Mouse (Mus musculus) small intestine, adult 2 months (tissue): ENCODE measurements around the gene Tfpi. TPM values are rescaled to one million over a fixed set of nuclear protein-coding genes. Genes with fewer than 3 reads are reported as not detected.

Experiments used
- H3K27ac ChIP-seq: fragments of 200-500 bp; 2 replicates; pipeline ENCODE4 v1.5.1; 2012; ENCODE audit warnings: low read depth, low read length, control low read depth, inconsistent platforms; ENCODE audit not compliant: insufficient read depth
- H3K27me3 ChIP-seq: fragments of 200-500 bp; 2 replicates; pipeline ENCODE4 v1.6.1; 2012; ENCODE audit warnings: mild to moderate bottlenecking, moderate library complexity, low read length, inconsistent platforms; ENCODE audit not compliant: control insufficient read depth, insufficient read depth
- H3K36me3 ChIP-seq: fragments of 200-500 bp; 2 replicates; pipeline ENCODE4 v1.6.1; 2012; ENCODE audit warnings: mild to moderate bottlenecking, low read length, control low read depth, inconsistent platforms; ENCODE audit not compliant: control insufficient read depth, insufficient read depth
- H3K4me1 ChIP-seq: fragments of 200-500 bp; 2 replicates; pipeline ENCODE4 v1.6.1; 2012; ENCODE audit warnings: low read length, inconsistent platforms, mixed read lengths; ENCODE audit not compliant: control insufficient read depth, insufficient read depth, insufficient read length
- H3K4me3 ChIP-seq: fragments of 200-500 bp; 2 replicates; pipeline ENCODE4 v1.5.1; 2012; ENCODE audit warnings: low read depth, mild to moderate bottlenecking, control low read depth, inconsistent platforms, low read length, moderate library complexity
- CTCF ChIP-seq: fragments of 200-500 bp; IDR thresholded peaks from 2 replicates; pipeline ENCODE4 v1.5.1; 2012; ENCODE audit warnings: low read depth, mild to moderate bottlenecking, control low read depth, inconsistent platforms, low read length, moderate library complexity, mixed read lengths; ENCODE audit not compliant: insufficient replicate concordance, insufficient read length; ENCODE audit errors: extremely low read depth
- POLR2A ChIP-seq: fragments of 200-500 bp; IDR thresholded peaks from 2 replicates; pipeline ENCODE4 v1.6.1; 2012; ENCODE audit warnings: low read depth, mild to moderate bottlenecking, control low read depth, inconsistent platforms, low read length, moderate library complexity
- WGBS: fragments of 180-500 bp; shearing (Covaris S2); methylation state at CpG from one replicate; pipeline ENCODE4 v1.1.7; 2018; 5-methylcytosine and 5-hydroxymethylcytosine counted together
- polyA plus RNA-seq: library from polyadenylated mRNA; depleted of rRNA; stranded (reverse); fragments of >200 nt; gene quantifications from 2 replicates; pipeline ENCODE4 v1.2.3, GENCODE M21; 2012; rRNA removed

The Tfpi gene
- polyA plus RNA-seq, result 0.44 and 0.81 TPM in 2 replicates

GRCm38 (mm10) chr2:84476577-84476976 is at the start of gene Tfpi:
Gene Tfpi, minus strand, starts transcription at chr2:84476775.
- Histone ChIP-seq H3K27me3 (no peaks in the 10 kb centered on the region), H3K4me1 (no peaks in the 10 kb centered on the region), H3K27ac (peak within 1 kb of the TSS; percentile 25; the same call in 1 of the 2 replicates), H3K36me3 (no peaks in the 10 kb centered on the region), H3K4me3 (no peak within 1 kb of the TSS)
- 28% methylated on average over 4 of the region's 4 CpGs for WGBS
- TF ChIP-seq POLR2A (no peak), CTCF (no peak)

DNA sequence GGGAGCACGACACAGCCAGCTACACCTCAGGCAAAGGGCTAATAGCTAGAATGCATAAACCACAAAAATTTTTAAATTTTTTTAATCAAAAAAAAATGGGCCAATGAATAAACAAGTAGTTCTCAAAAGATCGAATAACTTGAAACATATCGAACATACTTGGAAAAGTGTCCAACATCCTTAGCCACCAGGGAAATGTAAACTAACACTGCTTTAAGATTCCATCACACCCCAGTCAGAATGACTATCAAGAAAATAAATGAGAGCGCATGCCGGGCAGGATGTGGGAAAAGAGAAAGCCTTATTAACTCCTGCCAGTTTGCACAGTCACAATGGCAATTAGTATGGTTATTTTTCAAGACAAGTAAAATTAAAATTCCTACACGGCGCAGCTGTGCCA is 49.6 kb upstream of the Tfpi start:
- H3K27me3 ChIP-seq, result no peaks in the 10 kb centered on the region
- no peak for TF ChIP-seq POLR2A
- no peak for TF ChIP-seq CTCF
- peaks cover 12% of the 10 kb centered on the region; the same call in 1 of the 2 replicates for H3K4me1 ChIP-seq
- H3K4me3 ChIP-seq, result no peak overlapping the region
- no peak overlapping the region for H3K27ac ChIP-seq
- no peaks in the 10 kb centered on the region for H3K36me3 ChIP-seq
- WGBS, result 84% methylated on average over 7 of the region's 7 CpGs

DNA sequence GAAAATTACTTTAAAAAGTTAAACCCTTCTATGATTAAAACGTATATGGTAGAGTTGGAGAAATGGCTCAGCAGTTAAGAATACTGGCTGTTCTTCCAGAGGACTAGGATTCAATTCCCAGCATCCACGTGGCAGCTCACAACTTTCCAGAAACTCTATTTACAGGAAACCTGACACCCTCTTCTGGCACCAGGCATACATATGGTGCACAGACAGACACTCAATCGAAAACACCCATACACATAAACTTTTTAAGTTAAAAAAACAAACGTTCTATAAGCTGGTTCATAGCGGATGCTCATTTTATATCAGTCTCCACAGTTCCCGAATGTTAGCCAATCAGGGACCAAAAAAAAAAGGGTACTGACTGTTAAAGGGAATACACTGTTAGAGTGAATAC is 49.2 kb upstream of the Tfpi start:
- Histone ChIP-seq H3K27me3 (no peaks in the 10 kb centered on the region), H3K36me3 (no peaks in the 10 kb centered on the region), H3K27ac (no peak overlapping the region), H3K4me3 (no peak overlapping the region), H3K4me1 (peaks cover 15% of the 10 kb centered on the region; the same call in 1 of the 2 replicates)
- 74% methylated on average over 6 of the region's 6 CpGs for WGBS
- no peak for TF ChIP-seq CTCF
- no peak for TF ChIP-seq POLR2A

- peaks cover 21% of the 10 kb centered on the region; the same call in 1 of the 2 replicates for H3K4me1 ChIP-seq
- WGBS, result 32% methylated on average over 5 of the region's 5 CpGs
- TF ChIP-seq POLR2A (no peak), CTCF (no peak)
- H3K27me3 ChIP-seq, result no peaks in the 10 kb centered on the region
- H3K4me3 ChIP-seq, result no peak overlapping the region
- H3K36me3 ChIP-seq, result no peaks in the 10 kb centered on the region
- no peak overlapping the region for H3K27ac ChIP-seq
These were observed 48.5 kb upstream of the Tfpi start for GRCm38 (mm10) chr2:84525047-84525446.

DNA sequence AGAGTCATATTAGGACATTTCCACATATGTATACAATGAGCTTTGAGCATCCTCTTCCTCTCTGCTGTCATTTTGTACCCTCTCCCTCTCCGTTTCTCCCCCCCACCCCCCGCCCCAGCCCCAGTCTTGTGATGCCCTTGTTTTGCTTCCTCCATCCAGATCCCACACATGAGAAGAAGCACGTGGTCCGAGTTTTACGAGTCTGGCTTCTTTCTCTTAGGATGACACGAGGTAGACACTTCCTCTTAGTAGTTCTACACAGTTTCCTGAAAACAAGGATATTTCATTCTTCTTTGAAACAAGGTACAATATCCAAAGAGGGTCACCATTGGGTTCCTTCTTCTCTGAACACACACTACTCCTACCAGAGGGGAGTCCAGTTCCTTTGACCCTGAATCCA is 47.4 kb upstream of the Tfpi start:
- H3K4me1 ChIP-seq, result peaks cover 23% of the 10 kb centered on the region; the same call in 1 of the 2 replicates
- TF ChIP-seq CTCF, result no peak
- no peak for TF ChIP-seq POLR2A
- H3K27me3 ChIP-seq, result no peaks in the 10 kb centered on the region
- H3K36me3 ChIP-seq, result no peaks in the 10 kb centered on the region
- 66% methylated on average over 6 of the region's 6 CpGs for WGBS
- H3K4me3 ChIP-seq, result no peak overlapping the region
- no peak overlapping the region for H3K27ac ChIP-seq

DNA sequence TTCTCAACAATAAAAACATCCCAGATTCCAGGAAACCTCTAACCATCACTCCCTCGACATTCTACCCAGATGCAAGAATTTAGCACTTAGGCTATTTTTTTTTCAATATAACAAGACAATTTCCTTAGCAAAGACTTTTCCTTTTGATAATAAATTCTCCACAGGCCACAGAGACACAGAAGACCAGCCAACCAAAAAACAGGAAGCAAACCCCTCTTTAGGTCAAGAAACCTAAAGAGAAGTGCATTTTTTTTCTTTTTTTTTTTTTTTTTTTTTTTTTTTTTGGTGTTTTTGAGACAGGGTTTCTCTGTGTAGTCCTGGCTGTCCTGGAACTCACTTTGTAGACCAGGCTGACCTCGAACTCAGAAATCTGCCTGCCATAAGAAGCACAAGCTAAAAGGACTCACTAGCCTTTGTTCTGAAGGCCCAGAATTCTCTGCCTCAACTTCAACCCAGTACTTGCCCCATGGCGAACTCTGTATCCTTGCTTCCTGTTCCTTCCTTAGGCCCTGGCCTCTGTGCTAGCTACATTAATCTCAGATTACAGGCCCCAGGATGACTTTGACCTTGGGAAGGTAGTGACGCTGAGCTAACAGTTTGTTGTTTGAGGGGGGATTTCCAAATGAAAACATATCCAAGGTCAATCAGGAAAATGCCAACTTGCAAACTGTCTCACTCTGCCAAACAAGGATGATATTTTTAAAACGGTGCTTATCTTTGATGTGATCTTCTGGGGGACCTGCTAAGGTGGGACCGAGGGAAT is 46.7 kb upstream of the Tfpi start:
- Histone ChIP-seq H3K27ac (no peak overlapping the region), H3K4me1 (peaks cover 23% of the 10 kb centered on the region; the same call in 1 of the 2 replicates), H3K4me3 (no peak overlapping the region), H3K27me3 (no peaks in the 10 kb centered on the region), H3K36me3 (no peaks in the 10 kb centered on the region)
- 61% methylated on average over 6 of the region's 6 CpGs for WGBS
- TF ChIP-seq POLR2A (no peak), CTCF (no peak)

DNA sequence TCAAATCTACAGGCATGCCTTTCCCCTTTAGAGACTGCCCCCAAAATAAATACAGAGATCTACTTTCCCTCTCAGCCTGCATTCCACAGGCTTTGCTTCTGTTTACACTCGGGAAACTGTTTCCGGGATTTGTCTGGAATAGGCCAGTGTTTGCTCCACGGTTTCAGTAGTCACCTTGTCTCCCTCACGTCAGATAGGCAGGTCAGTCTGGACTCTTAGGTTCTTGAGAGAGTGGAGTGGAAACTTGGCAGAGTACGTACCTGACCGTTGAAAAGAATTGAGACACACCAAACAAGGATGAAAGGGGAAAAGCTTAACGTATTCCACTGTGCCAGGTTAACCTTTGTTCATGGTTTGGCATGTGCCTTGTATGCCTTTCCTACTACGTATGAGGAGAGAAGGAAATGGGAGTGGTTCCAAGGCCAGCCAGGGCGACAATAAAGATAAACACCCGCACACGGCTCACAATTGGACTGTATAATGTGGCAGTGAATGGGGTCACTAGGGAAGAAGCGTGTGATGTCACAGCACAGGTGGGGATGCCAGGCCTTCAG is 43.0 kb upstream of the Tfpi start:
- peak overlapping the region; percentile 97 for H3K27ac ChIP-seq
- TF ChIP-seq CTCF (no peak), POLR2A (no peak)
- no peaks in the 10 kb centered on the region for H3K36me3 ChIP-seq
- H3K4me3 ChIP-seq, result peak overlapping the region; percentile 35
- H3K4me1 ChIP-seq, result peaks cover 22% of the 10 kb centered on the region; the same call in 1 of the 2 replicates
- 17% methylated on average over 12 of the region's 12 CpGs for WGBS
- no peaks in the 10 kb centered on the region for H3K27me3 ChIP-seq
